Mouse (Mus musculus) cerebellum, postnatal 14 days (tissue): ENCODE results near the gene Dnase1l2.
"Not testable (repeated sequence)": the region's sequence is repeated elsewhere in the genome, so short reads cannot be mapped to it uniquely, and the experiment has no call there.

Experiments
- DNase-seq, 2 experiments: peaks; one replicate each; pipeline ENCODE4 v3.0.0; 2021; ENCODE audit warnings: mixed read lengths in 2 of 2

Gene Dnase1l2

GRCm38 (mm10) chr17:24470701-24471527 is 28.0 kb upstream of the Dnase1l2 start:
- DNase-seq, result peak; percentile 58 to 67

- DNase-seq, result peak; percentile 100
Measured at GRCm38 (mm10) chr17:24469910-24470602, 27.2 kb upstream of the Dnase1l2 start, which contains the start of the genes E4f1 and Pgp. E4f1 (minus strand) TSS chr17:24470313. Pgp (plus strand) TSS chr17:24470392.

- DNase-seq, result no peak
Measured at GRCm38 (mm10) chr17:24469336-24469909, 26.5 kb upstream of the Dnase1l2 start.

- no peak for DNase-seq
Measured at GRCm38 (mm10) chr17:24468636-24469246, 25.8 kb upstream of the Dnase1l2 start.

GRCm38 (mm10) chr17:24463374-24464133 is 20.6 kb upstream of the Dnase1l2 start:
- DNase-seq, result no peak

- DNase-seq, result no peak
Measured at GRCm38 (mm10) chr17:24462932-24463331, 20.0 kb upstream of the Dnase1l2 start.

- DNase-seq, result peak in 1 of 2 experiments; percentile 64
Measured at GRCm38 (mm10) chr17:24461580-24461979, 18.7 kb upstream of the Dnase1l2 start.

GRCm38 (mm10) chr17:24455523-24456206 is 12.8 kb upstream of the Dnase1l2 start:
- not testable (repeated sequence) for DNase-seq

GRCm38 (mm10) chr17:24454756-24455522 is 12.0 kb upstream of the Dnase1l2 start:
- DNase-seq, result peak; percentile 99

- no peak for DNase-seq
Measured at GRCm38 (mm10) chr17:24454218-24454755, 11.4 kb upstream of the Dnase1l2 start.

GRCm38 (mm10) chr17:24453372-24453771 is 10.5 kb upstream of the Dnase1l2 start:
- no peak for DNase-seq

GRCm38 (mm10) chr17:24451220-24451619 is 8.3 kb upstream of the Dnase1l2 start:
- no peak for DNase-seq

GRCm38 (mm10) chr17:24449507-24449906 is 6.6 kb upstream of the Dnase1l2 start:
- DNase-seq, result no peak

- DNase-seq, result no peak
Measured at GRCm38 (mm10) chr17:24446590-24446989, 3.7 kb upstream of the Dnase1l2 start.

- peak; percentile 62 to 67 for DNase-seq
Measured at GRCm38 (mm10) chr17:24443409-24443808, 504 bp upstream of the Dnase1l2 start.

GRCm38 (mm10) chr17:24442107-24442506 is 798 bp downstream of the Dnase1l2 start:
- DNase-seq, result no peak

GRCm38 (mm10) chr17:24441148-24441547 is 1.8 kb downstream of the Dnase1l2 start:
- DNase-seq, result peak; percentile 33 to 44

GRCm38 (mm10) chr17:24440377-24440776 is 2.5 kb downstream of the Dnase1l2 start:
- no peak for DNase-seq

- DNase-seq, result peak; percentile 58 to 72
Measured at GRCm38 (mm10) chr17:24437016-24437415, 5.9 kb downstream of the Dnase1l2 start.

GRCm38 (mm10) chr17:24429201-24429983 is 13.5 kb downstream of the Dnase1l2 start:
- DNase-seq, result no peak
